Mouse (Mus musculus) large intestine, adult 2 months (tissue): Measurements from ENCODE around the gene Bcan. TPM values are rescaled to one million over a fixed set of nuclear protein-coding genes. Genes with fewer than 3 reads are reported as not detected.
A peak's percentile ranks its signal among the peaks of the same experiment; 100 is the strongest.

Source experiments
- DNase-seq: peaks from one replicate; pipeline ENCODE4 v3.0.0-alpha.2; 2012; ENCODE audit warnings: low read depth, low spot score
- WGBS: fragments of 180-500 bp; shearing (Covaris S2); methylation state at CpG from one replicate; pipeline ENCODE4 v1.1.7; 2018; 5-methylcytosine and 5-hydroxymethylcytosine counted together
- polyA plus RNA-seq: library from polyadenylated mRNA; depleted of rRNA; stranded (reverse); fragments of >200 nt; gene quantifications from 2 replicates; pipeline ENCODE4 v1.2.3, GENCODE M21; 2012; rRNA removed

The Bcan gene
- 0.20 TPM in 1 of 2 replicates, not detected in the other for polyA plus RNA-seq

DNA sequence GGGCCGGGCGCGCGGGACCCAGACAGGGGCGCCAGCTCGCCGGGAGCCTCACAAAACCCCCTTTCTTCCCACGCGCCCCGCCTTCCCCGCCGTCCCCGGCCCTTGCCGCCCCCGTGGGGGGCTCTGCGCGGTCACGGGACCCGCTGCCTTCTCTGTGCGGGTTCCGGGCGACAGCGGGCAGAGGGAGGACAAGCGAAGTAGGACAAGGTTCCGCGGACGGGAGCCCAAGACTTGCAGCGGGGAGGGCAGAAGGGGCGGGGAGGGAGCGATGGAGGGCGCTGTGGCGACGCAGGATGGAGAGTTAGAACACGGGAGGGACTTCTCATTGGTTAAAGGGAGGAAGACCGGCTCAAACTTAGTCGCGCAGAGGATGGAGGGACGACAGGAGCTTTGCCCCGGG, at the start of gene Bcan:
Bcan (minus strand) TSS at position 50 of the 400 bp plus-strand sequence.
- no peak for DNase-seq
- 1% methylated on average over 39 of the region's 39 CpGs for WGBS

DNA sequence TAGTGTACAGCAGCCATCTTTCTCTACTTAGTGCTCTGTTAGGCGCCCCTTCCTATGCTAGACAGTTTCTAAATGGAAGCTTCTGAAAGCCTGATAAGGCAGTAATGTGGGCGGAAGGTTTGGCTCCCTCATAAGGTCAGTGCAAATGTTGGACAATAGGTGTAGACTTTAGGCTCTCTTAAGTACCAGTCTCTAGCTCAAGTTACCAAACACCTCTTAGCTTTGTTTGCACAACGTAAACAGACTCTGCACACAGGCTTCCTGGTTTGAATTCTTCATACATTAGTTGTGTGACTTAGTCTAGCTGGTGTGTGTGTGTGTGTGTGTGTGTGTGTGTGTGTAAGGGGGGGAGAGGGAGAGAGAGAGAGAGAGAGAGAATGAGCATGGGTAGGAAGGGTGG, 49.5 kb upstream of the Bcan start:
- WGBS = 45% methylated on average over 3 of the region's 3 CpGs
- DNase-seq = no peak

DNA sequence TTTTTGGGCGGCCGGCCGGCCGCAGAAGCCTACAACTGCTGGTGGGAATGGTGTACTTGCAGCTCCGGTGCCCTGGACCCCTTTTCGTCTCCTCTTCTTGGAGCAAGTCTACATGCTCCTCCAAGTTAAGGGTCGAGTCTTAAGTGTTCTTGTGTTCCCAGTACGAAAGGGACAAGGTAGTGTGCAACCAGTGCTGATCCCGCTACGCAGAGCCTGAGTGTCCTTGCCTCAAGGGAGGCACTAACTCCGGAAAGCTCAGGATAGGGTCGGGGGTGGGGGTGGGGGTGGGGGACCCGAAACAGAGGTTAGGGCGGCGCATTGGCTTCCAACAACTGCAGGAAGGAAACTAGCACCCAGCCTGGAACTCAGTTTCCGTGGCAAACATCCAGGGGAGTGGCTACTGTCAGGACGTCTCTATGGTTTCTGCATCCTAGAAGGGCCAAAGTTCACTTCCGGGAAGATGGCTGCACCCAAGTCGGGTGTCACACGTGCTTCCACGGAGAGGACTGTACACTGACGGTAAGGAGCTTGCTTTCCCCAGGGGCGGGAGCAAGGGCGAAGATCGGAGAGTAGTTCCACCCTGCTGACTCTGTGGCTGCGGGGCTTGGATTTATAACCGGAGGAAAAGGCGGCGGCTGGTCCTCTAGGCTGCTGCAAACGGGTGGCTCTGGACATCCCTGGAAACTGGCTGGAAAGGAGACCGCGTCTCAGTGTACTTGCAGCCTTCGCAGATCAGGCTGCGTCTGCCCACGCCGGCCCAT, 42.8 kb upstream of the Bcan start, which contains the start of gene Gpatch4:
Gpatch4 (plus strand) TSS at position 448 of the 761 bp plus-strand sequence.
- 9% methylated on average over 36 of the region's 36 CpGs for WGBS
- DNase-seq = peak; percentile 95

DNA sequence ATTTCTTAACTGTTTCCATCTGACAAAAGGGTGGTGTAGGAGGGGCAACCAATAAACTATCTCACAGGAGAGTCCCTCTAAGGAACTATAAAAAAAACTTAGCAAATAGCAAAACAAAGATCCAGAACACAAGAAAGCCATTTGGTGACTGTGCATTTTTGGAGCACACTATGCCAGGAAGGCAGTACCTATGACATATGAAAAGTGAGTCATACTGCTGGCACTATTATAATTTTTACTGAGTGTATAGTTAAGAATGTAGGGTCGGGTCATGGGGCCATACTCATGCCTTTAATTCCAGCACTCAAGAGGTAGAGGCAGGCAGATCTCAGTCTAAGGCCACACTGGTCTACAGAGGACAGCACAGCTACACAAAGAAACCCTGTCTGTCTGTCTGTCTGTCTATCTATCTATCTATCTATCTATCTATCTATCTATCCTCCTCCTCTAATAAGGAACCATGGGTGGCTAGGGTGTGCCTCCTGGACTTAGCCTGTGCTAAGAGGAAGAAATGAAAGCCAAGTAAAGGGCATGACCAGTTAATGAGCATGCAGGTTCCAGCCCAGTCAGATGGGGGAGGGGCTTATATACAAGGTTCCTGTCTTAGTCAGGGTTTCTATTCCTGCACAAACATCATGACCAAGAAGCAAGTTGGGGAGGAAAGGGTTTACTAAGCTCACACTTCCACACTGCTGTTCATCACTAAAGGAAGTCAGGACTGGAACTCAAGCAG, 35.7 kb upstream of the Bcan start:
- DNase-seq = no peak
- 31% methylated on average over 1 of the region's 1 CpGs for WGBS

DNA sequence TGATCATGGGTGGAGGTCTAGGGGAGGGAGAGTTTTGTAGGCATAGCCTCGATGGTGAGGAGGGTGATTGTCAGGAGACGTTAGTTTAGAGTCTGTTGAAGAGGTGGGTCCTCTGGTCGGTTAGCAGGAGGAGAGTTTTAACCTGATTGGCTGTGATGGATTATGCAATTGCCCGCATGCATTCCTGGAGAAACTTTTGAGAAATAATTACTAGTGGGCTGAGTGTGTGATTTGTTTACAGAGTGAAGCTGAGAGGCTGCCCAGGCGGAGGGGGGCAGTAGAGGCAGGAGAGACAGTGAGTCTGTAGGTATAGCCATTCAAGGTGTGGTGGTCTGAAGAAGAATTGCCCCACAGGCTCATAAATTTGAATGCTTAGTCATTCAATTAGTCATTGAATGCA, 33.5 kb upstream of the Bcan start:
- no peak for DNase-seq
- 33% methylated on average over 5 of the region's 5 CpGs for WGBS

DNA sequence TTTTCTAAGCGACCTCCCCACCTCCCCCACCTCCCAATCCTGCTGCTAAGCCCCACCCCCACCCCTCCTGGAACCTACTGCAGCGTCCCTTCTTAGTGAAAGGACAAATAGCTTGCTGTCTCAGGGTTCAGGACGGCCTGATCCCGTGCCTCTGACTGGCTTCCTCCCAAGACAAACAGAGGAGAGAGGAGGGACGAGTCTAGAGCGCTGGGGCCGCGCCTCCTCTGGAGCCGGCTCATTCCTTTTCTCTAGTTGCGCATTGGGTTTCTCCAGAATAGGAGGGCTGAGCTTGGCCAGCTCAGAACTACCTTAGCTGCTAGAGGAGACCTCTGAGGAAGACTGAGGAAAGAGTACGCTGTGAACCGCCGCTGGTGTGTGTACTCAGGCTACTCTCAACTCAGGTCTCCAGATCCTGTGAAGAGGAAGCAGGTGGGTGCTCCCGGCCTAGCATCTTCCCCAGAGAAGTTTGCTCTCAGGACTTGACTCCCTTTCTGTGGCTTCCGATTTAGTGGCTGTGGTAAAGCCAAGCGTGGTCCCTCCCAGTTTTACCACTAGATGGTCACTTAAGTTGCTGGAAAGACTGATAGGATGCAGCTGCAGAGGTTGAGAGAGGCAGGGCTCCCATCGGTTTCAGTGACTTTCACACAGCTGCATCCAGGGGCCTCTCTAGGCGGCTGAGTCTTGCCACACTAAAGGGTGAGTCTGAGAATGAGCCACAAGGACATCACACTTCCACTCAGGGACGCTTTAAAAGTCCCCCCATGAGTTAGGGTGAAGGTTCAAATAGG, 30.8 kb upstream of the Bcan start:
- peak; percentile 55 for DNase-seq
- 10% methylated on average over 19 of the region's 19 CpGs for WGBS

DNA sequence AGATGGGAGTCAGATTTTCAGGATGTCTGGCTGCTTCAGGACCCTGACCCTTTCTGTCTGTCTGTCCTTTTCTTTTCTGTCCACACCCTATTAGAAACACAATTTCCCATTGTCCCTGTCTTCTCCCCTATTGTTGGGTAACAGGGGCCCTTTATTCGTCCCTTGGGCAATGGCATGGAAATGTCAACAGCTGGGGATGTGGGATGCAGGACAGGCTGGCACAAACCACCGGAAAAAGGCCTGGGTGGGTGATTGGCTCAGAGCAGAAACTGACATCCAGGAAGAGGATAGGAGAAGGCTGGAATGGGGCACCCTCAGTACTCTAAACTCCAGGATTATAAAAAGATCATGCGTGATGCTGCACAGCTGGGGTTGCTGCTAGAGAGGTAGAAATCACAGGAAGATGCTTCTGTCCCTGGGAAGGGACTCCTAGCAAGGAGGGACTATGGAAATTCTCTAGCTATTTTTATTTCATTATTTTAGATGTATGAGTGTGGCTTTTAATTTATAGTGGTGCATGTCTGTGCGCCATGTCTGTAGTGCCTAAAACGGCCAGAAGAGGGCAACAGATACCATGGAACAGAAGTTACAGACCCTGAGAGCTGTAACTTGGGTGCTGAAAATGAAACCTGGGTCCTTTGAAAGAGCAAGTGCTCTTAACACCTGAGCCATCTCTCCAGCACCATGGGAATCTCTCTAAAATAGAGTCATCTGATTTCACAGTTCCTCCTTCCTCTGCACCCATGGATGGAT, 27.6 kb upstream of the Bcan start, which contains the start of gene Hapln2:
Hapln2 (minus strand) TSS at position 150 of the 753 bp plus-strand sequence.
- DNase-seq = no peak
- 57% methylated on average over 5 of the region's 5 CpGs for WGBS

DNA sequence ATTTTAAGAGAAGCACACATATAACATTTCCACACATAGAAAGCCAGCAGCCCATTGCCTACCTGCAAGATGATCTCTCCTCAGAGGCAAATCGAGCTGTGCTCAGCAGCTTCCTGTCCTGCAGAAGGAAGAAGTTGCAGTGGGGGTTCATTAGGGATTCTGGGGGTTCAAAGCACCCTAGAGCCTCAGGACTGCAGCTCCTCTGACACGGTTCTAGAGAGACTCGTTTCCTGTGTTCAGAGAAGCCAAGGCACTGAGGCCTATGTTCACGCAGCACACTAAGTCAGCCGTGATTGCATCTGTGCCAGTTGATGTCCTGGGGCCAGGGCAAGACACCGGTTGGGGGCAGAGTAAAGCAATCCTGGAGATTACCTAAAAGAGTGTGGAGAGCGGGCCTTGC, 26.8 kb upstream of the Bcan start:
- 58% methylated on average over 7 of the region's 7 CpGs for WGBS
- no peak for DNase-seq

DNA sequence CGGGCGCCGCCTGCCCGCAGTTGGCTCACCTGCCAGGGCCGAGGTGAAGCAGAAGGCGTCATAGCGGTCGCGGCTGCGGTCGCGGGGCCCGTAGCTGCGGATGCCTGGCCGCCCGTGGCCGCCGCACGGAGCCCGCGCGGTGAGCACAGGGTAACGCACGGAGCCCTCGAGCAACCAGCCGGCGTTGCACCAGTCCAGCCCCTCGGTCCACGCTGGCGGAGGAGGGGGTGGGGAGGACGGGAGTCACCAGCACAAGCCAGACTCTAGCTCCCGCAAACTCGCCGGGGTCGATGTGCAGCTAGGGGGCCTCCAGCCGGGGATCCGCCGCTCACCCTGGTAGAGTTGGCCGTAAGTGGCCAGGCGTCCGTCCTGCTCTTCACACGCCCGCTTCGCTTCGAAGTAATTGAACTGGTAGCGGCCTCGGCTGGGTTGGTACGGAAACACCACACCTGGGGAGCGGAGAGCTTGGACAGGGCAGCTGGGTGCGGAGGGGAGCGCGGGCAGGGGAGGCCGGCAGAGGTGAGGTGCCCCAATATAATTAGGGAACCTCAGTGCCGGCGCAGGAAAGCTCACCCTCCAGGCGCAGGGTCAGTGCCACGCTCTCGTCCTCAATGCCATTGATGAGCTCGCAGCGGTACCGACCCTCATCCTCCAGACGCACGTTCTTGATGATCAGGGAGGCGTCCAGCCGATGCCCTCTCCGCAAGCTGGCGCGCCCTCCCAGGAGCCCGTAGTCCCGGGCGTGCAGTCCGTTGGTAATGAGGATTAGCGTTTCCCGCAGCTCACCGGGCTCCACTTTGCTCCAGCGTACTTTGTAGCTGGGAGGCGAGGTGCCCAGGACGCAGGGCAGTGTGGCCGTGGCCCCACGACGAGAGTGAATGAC, 23.4 kb upstream of the Bcan start:
- 1% methylated on average over 81 of the region's 81 CpGs for WGBS
- DNase-seq = no peak

DNA sequence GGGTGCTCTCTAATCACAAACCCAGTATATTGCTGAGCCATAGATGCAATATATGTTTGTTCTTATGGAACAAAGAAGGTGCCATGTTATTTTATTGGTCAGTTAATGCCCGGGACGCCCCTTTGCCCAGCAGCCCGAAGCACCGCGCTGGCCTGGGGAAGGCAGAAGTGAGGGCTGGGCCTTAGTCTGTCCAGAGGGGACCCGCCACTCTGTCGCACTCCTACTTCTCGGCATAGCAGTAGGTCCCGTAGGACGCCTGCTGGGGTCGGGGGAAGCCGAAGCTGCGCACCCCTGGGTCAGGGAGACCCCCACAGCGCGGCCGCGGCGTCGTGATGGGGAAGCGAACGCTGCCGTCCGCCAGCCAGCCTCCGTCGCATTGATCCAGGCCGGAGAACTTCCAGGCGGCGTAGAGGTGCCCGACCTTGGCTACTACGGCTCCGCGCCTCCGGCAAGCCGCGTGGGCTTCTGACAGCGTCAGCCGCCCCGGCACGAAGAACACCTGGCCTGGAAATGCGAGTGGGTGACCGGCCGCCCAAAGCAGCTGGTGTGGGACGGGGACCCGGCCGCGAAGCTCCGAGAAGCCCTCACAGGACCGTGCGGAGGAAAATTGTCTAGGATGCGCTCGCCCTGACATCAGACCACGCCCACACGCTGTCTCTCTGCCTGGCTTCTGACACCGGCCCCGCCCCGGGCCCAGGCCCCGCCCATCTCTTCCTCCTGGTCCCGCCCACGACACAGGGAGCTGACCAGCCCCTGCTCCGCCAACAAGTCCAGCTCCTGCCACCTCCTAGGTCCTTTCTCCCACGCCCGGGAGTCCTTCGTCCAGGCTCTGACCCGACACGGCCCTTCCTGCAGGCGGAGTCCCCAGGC, 22.5 kb upstream of the Bcan start:
- DNase-seq = peak; percentile 66
- WGBS = 2% methylated on average over 66 of the region's 66 CpGs

DNA sequence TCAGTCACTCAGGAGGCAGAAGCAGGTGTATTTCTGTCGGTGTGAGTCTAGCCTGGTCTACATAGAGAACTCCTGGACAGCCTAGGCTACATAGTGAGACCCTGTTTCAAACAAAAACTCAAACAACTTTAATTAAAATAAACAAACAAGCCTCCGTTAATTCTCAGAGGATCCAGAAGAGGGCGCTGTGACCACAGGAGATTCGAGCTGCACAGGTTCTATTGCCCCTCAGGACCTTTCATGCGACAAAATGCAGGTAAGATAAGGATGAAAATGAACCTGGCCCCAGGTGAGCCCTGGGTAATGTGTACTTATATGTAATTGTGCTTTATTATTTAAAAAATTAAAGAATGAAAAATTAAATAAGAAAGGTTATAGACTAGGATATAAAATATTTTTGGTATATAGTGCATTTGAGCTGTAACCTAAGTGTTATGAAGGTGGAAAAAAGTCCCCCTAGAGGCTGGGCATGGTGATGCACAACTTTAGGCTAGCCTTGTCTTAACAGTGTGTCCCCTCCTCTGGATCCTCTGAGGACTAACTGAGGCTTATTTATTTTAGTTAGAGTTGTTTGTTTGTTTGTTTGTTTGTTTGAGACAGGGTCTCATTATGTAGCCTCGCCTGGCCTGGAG, 10.7 kb upstream of the Bcan start:
- WGBS = 6% methylated on average over 6 of the region's 6 CpGs
- no peak for DNase-seq

DNA sequence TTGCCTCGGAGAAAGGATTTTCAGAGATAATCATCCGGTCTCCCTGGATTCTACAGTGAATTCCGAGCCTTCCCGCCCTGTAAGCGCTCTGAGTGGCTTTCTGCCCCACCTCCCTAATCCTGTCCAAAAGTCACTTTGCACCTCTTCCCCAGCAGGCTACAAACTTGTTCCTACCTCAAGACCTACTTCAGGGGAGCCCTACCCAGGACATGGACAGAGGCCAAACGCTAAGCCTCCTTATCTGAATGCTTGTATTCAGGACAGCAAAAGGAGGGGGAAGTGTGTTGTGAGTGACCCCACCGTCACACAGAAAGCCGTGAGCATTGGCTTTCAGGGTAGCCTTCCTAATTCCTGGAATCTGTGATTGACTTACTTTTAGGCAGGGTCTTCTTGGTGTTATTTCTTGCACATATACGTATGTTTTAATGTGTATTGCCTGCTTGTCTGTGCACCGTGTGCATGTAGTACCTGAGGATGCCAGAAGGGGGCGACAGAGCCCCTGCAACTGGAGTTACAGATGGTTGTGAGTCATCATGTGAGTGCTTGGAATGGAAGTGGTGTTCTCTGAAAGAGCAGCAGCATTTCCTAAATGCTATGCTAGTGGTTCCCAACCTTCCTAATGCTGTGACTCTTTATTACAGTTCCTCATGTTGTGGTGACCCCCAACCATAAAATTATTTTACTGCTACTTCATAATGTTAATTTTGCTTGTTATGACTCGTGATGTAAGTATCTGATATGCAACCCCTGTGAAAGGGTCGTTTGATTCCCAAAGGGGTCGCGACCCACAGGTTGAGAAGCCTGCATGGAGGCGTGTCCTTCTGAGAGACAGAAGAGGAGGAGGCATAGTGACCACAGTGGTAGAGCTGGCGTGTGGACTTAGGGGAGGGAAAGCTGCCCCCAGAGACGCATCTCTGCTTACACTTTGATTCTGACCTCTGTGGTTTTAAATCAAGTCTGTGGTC, 6.1 kb upstream of the Bcan start:
- DNase-seq = no peak
- 76% methylated on average over 18 of the region's 18 CpGs for WGBS

DNA sequence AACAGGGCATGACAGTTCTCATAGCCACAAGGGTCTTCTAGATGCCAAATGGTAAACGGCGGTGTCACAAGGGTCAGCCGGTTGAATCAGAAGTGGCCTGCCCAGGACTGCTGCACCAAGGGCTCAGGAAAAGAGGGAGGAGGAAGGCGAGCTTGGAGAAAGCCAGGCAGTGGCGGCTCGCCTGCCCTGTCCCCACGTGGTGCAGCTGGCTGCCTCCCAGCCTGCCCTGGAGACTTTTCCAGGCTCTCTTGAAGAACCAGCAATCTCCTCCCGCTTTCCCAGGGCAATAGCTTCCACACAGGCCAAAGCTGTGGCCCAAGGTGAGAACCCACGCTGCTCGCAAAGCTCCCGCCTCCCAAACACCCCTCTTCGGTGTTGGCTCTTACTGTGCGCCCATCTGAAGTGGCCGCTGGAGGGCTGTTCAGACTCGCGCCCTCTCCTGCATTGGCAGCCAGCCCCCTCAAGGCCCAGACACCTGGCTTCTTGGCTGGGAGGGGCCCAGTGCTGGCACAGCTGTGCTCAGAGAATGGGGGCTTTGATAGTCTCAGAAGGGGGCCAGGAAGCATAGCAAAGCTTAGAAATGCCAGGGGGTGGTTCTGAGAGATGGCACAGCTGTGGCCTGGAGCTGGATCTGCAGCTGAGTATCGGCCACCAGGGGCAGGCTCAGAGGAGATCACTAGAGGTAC, 2.4 kb upstream of the Bcan start:
- DNase-seq = no peak
- 7% methylated on average over 17 of the region's 17 CpGs for WGBS

DNA sequence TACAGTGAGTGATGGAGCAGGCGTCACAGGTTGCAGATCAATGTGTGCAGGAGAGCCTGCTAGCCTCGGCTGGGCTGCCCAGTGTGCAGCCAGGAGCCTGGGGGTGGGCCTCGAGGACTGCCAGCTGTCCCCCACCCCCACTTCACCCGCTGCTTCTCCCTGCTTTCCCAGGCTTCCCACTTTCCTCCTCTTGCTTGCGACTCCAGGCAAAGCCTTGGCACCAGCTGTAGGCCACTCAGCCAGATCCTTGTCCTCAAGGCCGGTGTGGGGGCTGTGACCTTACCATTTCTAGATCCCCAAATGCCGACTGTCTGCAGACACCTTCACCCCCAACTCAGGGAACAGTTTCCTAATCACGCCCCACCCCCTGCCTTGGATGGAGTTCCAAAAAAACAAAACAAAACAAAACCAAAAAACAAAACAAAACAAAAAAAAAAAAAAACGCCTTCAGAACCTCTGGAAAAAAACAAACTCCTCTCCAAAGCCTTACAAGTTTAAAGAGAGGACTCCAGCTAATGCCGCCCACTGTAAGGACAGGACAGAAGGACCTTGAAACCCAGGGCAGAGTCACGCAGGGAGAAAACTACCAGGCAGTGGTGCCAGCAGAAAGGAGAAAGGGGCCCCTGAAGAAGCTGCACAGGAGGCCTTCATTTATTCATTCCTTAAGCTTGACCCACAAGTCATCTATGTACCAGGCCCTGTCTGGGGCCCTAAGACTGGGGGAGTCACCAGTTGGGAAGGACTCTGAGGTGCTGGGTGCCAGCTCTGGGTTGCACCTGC, 976 bp upstream of the Bcan start:
- 17% methylated on average over 11 of the region's 11 CpGs for WGBS
- DNase-seq = no peak
